Mouse (Mus musculus) gastrocnemius, postnatal 14 days (tissue): ENCODE results near the gene Arfgef3. TPM values are rescaled to one million over a fixed set of nuclear protein-coding genes. Genes with fewer than 3 reads are reported as not detected.

Experiments
- DNase-seq: peaks from one replicate; pipeline ENCODE4 v3.0.0; 2021; ENCODE audit warnings: mixed read lengths
- intact Hi-C: fragments of 180-260 bp; cut with DNase I; formaldehyde crosslinking; loops from one replicate; pipeline ENCODE4 v1.15.1; 2025; ENCODE audit warnings: low total_unique reads
- total RNA-seq, 2 experiments: library from RNA; stranded (reverse); gene quantifications; 2 replicates each; pipeline ENCODE4 v1.2.3; 2021

The Arfgef3 gene
- total RNA-seq, 2 experiments from 2014 or later = 0.84 to 1.3 TPM

DNA sequence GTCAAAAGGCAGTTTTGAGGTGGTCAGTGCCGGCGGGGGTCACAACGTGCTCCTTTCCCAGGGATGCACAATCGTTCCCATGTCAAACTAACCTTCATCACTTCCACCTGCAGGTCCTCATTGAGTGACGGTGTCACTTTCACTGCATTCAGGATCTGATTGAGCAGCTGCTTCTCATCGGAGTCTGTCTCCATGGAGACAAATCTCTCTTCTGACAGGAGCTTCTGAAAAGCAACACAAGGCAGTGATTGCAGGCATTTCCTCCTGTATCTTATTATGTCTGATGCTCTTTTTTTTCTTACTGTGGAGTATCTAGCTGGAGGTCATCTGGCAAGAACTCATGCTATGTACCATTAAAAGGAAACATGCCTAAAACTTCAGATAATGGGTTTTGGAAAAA lies 47.3 kb downstream of the Arfgef3 start:
- DNase-seq = no peak
- intact Hi-C loops = no loop called here

DNA sequence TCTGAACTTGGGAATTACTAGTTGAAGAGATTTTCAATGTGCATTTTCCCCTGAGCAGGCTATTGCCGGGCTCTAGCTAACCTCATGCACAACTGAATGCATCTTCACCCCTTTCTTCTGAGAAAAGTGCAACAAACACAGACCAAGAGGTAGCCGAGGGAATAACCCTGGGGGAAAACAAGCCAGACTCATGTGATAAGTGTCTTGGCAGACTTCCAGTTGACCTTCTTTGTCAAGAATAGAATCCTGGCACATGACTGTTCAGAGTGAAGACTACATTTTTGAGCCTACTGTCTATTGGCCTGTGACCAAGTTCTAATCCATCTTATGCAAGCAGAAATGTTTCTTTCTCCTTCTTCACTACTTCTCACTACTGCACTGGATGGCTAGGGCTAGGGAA lies 55.5 kb downstream of the Arfgef3 start:
- intact Hi-C loops = no loop called here
- no peak for DNase-seq

DNA sequence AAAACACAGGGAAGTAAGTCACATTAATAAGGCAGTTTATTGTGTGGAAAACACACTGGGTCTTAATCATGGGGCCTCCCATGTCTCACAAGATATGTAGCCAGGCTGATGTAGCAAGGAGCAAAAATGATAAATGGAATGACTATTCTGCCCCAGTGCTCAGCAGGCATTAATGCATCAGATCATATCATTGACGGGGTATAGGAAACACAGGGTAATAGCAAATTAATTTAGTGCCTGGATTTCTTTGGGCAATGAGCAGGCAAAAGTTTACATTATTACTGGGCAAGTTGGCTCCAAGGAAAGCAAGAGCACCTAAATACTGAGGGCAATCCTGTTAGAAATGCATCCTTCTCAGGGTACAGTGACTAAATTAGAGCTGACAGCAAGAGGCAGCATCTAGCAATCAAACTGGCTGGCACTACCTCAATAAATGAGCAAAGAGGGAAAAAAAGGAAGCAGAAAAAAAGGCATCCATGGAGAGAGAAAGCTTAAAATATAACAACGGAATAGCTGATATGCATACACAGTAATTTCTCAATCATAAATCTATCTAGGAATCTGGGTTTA lies 62.3 kb downstream of the Arfgef3 start:
- intact Hi-C loops = no loop called here
- no peak for DNase-seq

DNA sequence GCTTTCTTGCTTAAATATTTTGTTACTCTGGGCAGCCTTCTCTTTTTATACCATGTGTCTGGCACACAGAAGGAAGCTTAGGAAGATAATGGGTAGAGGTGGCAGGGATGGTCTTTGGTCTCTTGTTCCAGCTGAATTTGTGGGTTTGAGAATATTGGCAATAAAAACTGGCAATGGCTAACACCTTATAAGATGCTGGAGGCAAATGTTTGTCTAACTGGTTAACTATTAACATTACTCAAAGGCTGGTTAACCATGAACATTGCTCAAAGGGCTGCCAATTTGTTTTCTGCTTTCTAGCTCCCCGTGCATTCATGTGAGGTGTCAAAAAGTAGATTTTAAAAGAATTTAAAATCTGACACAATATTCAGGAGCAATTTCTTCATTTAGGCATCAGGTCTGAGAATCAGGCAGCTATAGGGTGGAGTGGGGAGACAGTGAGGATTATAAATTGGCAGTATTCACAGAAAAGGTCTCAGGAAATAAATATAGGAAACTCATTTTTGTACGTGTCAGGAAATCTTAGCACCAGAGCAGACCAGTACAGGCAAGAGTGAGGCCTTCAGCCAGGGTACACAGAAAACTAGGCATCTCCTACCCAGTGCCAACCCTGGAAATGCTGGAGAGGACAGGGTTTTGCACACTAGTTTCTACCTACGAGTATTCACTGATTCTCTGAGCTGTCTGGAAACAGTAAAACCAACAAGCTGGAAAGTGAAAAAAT lies 62.9 kb downstream of the Arfgef3 start:
- intact Hi-C loops = no loop called here
- DNase-seq = no peak

DNA sequence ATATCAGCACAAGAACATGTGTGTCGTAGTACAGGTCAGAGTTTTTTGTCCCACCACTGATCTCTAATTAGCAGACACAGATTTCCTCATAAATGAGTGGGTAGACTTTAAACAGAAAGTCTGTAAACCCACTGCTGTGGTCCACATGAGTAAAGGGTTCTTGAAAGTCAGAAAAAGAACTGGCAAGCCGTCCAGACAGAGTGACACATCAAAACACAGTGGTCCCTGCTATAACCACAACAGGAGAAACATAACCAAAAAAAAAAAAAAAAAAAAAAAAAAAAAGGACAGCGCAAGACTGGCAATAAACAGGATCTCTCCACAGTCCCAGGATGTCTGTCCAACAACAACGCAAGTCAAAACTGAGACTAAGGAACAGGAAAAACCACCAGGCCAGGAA lies 64.9 kb downstream of the Arfgef3 start:
- intact Hi-C loops = no loop called here
- DNase-seq = no peak

DNA sequence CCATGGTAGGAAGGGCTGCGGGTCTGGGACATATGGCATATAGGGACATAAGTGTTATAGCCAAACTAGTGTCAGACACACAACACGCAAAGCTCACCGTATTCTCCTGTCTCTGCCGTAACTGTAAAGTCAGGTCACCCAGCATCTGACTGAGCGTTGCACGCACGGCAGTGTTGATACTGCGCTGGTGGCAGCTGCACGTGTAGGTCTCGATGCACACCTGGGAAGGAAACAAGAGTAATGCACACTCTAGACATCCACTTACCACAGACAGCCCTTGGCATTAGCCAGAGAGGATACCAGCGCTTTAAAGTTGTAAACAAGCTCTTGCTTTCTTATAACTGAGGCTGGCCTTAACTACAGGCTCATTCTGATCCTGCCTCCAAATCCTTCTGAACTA lies 79.0 kb downstream of the Arfgef3 start:
- intact Hi-C loops = no loop called here
- no peak for DNase-seq

DNA sequence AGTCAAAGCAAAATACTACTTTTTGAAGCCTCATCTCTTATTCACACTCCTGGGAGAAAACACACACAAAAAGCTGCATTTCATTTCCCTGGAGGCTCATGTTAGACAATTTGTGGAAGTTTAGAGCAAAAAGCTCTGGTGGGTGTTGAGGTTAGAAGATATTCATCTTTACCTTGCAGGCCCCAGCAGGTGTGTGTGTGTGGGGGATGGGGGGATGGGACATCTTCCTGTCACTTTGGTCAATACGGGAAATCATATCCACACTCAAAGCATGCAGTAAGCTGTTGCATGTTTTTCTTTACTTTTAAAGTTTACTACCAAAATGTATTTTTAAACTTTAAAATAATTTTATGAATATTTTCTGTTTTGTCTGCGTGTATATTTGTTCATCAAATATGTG lies 79.7 kb downstream of the Arfgef3 start:
- intact Hi-C loops = no loop called here
- DNase-seq = no peak

DNA sequence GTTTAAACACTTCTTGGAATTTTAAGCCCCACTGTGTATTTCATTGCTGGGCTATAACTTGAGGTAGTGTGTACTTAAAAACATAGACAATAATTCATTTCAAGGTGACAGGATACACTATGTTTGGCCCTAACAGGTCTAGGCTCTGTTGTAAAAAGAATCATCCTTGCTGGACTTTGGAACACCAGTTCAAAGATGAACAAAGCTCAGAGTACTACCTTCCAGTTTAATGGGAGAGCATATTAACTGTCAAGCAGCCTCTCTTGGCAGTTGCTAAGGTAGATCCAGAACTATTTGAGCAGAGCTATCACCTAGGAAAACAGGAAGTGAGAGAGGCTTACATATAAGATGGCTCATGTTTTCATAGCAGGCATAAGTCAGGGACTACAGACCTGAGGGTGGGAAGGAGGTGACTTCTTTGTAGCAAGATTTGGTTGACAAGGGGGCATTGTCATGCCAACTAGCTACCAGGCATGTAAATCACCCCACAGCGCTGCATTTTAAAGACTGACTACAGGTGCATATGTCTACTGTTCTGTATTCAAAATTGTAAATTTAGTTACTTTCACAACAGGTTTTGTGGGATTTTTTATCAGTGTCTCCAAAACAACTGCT lies 82.0 kb downstream of the Arfgef3 start:
- no peak for DNase-seq

DNA sequence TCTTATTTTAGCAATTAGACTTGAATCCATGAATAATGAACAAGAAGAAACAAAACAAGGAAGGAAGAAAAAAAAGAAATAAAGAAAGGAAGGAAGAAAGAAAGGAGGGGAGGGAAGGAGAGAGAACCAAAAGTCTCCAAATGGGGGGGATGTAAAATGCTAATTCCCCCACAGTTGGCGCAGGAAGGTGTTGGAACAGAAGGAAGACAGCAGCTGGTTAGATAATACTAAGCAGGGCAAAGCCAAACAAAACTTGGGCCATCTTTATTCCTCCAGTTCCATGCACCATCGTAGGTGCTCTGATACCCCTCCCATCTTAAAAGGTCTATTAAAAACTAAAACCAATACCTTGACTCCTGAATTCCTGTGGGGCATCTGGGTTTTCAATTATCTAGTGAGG lies 82.8 kb downstream of the Arfgef3 start:
- intact Hi-C loops = no loop called here

More for the DNA sequence above, 82.0 kb downstream of the Arfgef3 start:
- intact Hi-C loops = no loop called here

DNA sequence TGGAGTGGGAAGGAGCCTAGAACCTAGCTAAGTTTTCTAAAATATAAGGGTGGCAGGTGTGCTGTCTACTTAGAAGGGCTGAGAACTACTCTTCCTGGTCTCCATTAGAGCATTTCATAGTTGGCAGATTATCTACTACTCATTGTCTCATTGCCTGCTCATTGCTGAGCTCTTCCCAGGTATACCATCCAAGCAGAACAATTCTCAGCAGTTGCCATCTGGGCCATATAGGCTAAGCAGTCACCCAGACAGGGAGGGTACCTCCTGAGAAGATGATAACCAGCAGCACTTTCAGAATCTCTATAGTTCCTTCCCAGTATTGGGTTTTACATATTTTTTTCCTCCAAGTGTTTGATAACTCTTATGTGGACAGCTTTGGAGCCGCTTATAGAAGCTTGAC lies 86.2 kb downstream of the Arfgef3 start:
- no peak for DNase-seq
- intact Hi-C loops = no loop called here

More for the DNA sequence above, 82.8 kb downstream of the Arfgef3 start:
- no peak for DNase-seq

DNA sequence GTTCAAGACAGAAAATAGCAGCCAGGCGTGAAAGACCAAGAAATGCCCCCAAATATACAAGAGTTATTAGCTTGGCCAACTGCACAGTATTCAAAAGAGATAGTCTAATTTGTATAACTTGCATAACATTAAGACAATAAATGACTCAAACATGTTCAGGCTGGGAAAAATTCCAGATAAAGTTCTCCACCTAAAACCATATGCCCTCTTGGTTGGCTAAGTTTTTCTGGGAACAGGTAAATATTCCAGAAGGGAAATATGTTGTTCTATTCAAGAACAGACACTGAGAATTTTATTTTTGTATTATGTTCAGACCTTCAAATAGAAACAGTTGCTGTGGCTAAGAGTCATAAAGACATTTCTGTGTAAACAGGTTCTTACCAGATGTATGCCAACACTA lies 96.7 kb downstream of the Arfgef3 start:
- intact Hi-C loops = no loop called here
- DNase-seq = no peak

DNA sequence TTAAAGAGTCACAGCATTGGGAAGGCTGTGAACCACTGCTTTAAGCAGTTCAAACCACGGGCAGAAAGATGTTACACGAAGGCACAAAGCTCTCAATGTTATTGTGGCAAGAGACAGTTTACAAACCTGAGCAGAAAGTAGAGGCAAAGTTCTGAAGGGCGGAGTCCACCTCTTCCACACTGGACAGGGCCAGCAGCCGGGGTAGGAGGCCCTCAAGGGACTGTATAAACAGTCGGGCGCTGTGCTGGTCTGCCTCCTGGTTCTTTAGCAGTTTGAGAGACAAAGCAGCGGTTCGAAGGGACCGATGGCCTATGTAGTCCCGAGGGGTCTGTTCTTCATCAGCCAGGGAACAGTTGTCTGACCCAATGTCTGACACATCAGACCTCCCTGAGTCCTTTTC lies 97.7 kb downstream of the Arfgef3 start:
- no peak for DNase-seq
- intact Hi-C loops = no loop called here

DNA sequence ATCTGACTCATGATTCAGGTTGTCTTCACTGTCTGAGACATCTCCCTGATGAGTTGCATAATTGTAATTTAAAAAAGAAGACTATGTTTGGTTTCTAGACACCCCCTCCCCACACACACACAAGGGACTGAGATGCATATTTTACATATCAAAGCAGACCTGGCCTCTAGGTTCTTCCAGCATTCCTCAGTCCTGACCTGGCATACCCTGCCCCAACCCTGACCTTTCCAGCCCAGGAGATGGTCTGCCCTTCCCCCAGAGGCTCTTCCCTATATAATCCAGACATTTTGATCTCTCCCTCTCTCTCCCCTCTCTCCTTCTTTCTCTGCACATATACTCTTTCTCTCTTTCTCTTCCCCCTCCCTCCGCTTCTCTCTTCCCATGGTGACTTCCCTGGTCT lies 99.4 kb downstream of the Arfgef3 start:
- DNase-seq = no peak
- intact Hi-C loops = no loop called here

DNA sequence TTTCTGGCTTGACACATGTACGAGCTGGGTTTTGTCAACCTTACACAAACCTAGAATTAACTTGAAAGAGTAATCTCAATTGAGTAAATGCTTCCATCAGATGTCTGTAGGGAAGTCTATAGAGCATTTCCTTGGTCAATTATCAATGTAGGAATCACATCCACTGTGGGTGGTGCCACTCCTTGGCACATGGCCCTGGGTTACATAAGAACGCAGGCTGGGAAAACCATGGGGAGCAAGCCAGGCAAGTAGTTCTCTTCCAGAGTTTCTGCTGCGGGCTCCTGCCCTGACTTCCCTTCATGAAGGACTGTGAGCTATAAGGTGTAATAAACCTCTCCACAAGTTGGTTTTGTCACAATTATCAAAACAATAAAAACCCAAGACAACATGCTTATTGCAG lies 100.2 kb downstream of the Arfgef3 start:
- intact Hi-C loops = no loop called here
- no peak for DNase-seq

DNA sequence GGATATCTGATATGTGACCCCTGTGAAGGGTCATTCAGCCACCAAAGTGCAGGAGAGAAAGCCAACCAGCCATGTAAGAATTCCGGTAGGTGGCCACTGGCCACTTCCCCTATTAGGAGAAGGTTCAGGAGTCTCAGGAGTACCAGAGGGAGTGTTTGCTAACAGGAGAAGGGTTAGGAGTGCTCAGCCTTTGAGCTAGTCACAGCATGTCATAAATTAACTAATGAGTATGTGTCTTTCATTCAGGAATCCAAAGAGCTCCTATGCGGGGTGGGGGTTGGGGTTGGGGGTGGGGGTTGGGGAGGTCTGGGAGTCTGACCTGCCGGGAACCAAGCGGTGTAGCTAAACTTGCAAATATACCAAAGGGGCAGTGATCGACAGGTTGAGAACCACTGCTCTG lies 100.9 kb downstream of the Arfgef3 start:
- intact Hi-C loops = no loop called here
- no peak for DNase-seq

DNA sequence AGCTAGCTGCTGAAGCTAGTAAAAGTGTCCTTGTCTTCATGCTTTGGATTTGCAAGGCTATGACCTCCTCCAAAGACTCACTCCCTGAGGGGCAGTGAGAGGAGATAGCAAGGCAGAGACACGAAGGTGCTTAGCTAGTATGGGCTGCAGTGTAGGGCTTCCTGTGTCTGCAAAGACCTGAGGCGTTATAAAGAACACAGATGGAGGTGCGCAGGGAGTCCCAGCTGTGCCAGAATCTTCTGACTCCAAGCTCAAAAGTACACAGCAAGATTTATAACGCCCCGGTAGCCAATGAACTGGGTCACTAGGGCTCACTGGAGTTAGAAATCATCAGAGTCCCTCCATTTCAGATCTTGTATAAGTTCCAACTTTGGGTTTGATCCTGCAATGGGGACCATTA lies 103.2 kb downstream of the Arfgef3 start:
- intact Hi-C loops = no loop called here
- DNase-seq = no peak

DNA sequence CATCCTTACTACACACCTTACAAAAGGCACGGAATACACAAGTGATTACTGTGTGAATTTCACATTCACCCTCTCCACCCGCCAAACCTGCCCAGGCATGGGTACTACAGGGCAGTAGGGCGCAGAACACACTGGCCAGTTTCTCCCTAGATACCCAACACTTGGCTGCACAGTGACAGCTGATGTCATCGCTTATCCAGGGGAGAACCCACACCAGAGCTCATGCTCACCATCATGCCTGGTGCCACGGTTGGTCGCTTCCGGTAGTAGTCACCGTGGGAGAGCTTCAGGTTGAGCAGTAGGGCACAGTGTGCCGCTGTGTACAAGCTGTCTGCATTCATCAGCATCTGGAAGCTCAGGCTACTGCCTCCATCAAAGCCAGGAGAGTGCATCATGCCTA lies 108.3 kb downstream of the Arfgef3 start:
- no peak for DNase-seq
- intact Hi-C loops = no loop called here

DNA sequence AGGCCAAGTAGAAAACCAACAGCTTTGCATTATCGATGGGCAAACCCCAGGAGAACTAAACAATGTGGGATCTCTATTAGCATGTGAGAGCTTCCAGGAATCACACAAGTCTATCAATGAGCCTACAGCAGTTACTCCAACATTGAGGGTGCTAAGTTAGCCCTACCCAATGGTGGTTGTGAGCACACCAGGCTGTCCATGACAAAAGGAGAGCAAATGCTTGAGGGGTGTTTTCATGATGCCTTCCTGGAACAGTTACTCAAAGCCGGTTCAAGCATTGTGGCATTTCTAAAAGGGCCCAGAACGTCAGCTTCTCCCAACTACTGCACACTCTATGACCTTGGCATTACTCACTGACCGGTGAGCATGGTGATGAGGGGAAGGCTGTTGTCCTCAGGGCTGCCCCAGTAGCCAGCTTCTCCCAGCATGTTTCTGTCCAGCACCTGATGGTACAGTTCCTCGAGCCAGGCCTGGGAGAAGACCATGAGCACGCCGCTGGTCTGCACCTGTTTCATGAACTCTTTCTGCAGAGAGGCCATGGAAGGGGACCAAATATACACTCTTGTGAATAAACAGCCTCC lies 109.3 kb downstream of the Arfgef3 start:
- no peak for DNase-seq
- intact Hi-C loops = no loop called here

DNA sequence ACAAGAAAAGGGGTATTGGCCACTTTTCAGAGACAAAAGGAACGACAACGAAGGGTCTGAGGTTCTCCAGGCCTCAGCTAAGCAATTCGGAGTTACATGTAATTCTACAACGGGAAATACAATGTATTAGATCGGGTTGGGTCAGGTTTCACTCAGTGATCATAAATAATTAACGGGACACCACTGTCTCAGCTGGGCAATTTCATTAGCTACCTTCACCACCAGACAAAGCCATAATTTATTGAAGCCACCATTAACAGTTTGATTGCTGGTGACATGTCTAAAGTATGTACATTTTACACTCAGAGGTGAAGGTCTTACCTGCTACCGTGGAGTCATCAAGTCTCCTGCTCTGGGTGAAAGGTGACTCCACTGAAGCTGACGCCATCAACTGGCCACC lies 113.3 kb downstream of the Arfgef3 start:
- intact Hi-C loops = no loop called here
- DNase-seq = no peak

DNA sequence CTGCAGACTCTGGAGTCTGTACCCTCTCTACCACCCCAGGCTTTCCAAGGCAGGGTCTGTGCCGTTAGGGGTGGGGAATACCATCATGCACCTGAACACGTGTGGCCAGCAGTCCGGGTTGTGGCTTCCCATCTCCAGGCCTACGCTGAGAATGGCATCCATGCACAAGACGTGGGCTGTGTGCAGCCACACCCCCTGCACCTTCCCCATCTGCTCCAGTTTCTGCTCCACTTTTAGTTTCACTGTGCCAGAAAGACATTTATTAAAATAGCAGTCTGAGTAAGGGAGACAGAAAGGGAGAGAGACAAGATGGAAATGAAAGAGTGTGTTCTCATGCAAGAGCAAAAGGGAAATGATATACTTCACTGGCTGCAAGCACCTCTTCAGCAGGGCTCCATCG lies 116.2 kb downstream of the Arfgef3 start:
- intact Hi-C loops = no loop called here
- no peak for DNase-seq

DNA sequence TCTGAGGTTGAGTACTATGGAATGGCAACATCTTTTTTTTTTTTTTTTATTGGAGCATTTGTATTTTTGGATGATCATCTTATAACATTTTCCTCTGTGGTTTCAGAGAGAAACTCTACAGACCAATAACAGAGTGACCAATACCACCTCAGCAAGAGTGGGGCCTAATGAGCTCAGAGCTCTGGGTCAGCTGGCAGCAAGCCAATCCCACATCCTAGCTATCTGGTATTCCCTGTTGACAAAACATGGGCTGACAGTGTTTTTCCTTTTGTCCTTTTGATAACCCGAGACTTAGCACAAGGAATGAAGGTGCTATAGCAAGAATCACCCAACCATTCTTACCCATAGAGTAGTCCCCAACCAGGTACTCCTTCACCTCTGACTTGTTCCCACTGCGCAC lies 131.0 kb downstream of the Arfgef3 start:
- no peak for DNase-seq
- intact Hi-C loops = no loop called here
